Mouse (Mus musculus) skeletal muscle tissue, adult 2 months (tissue): ENCODE results near the gene Igf1.

Experiments
- DNase-seq: peaks from one replicate; pipeline ENCODE4 v3.0.0-alpha.2; 2012; ENCODE audit warnings: low read depth, low spot score

Gene Igf1

DNA sequence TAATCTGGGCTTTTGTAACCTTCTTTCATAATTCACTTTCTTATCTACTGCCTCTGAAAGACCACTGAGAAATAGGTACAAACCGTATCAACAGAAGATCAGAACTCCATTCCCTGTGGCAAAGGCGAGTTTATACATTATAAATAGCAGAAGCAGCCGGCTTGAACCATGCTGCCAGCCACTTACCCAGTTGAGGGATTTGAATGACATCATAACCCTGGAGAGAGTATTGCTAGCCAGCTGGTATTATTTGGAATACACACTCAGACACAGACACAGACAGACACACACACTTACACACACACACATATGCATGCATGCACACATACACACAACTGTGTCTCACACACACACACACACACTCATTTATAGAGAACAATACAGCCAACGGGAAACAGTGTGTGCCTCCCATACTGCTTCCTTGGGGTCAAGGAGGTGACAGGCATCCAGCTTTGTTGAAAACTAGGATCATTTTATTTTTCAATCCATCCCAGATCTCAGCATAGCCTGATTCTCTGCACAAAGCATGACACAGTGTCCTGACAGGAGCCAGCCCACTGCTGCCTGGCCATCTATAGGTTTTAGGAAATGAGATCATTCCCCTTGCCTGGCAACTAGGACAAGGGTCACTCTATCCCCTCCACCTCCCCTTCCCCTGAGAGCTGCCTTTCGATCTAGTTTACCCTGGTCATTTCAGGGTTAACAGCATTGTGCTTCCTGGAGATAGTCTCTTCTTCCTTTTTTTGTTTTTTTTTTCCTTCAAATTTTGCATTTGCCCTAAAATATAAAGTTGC lies at the start of gene Igf1:
TSS of gene Igf1 (plus strand) at position 253 of the 794 bp plus-strand sequence.
- no peak for DNase-seq

DNA sequence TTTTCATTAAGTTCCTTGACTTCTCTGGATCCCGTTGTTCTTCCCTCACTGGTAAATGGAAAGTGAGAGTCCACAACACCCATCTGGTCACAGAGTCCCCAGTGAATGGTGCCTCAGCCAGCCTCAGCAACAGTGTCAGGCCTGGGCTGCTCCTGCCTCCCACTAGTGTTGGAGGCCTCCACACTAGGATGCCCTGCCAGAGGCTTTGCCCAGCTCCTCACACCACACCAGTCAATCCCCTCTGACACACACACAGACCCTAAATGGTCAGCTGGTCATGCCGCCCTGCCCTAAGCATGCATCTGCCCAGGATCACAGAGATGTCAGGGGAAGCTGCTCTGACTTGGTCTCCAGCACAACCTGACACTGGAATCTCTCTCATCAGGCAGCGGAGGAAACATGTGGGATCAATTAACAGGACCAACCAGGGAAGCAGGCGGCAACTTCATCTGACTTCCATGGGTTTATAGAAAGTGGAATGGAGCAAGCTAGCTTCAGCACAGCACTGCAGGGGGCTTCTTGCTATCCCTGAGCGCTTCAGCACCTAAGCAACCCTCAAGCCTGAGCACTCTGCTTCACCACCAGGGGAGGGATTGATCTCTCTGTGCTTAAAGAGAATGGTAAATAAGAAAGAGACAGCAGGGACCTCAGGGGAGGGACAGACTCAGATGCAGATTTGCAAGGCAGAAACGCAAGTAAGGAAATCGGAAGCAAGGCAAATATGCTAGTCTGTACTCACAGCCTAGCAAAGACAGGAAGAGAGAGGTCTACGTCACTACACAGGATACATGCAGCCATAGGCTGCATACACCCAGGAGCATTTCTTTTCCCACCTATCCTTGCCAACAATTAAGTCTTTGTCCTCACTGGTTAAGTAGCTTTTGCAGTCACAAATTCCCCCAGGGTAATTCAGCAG lies 45.6 kb upstream of the Igf1 start:
- no peak for DNase-seq

DNA sequence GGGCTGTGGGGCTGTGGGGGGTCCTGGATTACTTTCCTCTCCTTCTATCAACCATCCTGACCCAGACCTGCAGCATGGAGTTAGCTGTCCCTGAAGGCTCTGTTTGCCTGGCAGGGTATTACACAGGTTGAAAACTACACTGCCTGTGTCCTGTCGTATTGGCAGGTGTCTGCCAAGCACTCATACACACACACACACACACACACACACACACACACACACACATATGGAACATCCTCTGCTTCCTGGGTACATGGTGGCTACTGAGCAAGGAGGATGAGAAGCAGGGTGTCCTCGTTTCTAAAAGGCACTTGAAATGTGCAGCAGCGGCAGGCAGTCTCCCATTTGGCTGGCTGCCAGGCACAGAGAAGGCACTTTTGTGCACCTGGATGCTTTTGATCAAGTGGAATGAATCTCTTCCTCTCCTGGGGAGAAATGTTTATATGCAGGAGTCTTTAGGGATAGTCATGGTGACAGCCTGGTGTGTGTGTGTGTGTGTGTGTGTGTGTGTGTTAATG lies 44.9 kb upstream of the Igf1 start:
- DNase-seq: no peak

DNA sequence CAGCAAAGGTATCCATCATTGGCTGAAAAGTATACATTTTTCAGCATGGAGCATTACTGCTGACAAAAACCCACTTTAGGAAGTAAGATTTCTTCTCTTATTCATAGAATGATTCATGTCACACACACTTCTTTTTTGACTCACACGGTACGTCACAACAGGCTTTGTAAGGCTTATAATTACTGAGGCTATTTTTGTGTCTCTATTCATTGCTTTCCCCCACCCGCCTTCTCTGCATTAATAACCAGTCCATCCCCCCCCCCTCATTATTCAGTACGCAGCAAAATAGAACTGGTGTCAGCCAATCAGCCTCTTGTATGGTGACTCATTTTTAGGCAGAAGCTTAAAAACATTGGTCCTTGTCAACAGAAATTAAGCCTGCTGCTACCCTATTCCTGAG lies 41.2 kb upstream of the Igf1 start:
- no peak for DNase-seq

DNA sequence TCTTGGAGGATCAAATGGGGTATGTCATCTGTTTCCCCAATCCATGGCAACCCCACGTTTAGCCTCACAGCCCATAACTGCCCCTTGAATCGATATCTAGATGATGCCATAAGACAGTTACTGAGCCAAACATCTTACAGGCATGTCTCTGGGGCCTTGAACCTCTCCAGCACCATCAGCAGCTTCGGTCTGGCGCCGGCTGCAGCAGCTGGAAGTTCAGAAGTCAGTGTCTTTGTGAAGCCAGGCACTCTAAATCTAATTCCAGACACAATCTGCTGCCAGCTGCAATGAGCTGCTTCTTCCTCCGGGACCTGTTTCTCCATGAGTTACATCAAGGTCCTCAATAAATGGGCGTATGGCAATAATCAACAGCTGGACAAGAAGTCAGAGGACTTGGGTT lies 40.3 kb upstream of the Igf1 start:
- peak; percentile 78 for DNase-seq

DNA sequence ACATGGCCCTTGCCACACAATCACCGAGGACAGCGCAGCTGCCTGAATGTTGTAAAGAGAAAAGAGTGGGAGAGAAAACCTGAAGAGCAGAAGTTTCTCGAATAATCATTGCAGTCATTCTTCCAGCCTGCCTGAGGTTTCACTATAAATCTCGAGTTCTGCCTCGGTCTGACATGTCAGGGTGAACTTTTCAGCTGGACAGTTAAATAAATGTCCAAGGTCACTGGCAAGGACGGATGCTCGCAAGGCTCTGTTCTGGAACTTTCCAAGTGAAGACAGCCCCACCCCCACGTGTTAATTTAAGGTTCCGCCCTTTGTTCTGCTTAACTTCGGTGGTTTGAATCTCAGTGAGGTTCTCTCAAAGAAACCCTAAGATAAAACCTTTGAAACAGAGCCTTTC lies 36.2 kb upstream of the Igf1 start:
- no peak for DNase-seq

DNA sequence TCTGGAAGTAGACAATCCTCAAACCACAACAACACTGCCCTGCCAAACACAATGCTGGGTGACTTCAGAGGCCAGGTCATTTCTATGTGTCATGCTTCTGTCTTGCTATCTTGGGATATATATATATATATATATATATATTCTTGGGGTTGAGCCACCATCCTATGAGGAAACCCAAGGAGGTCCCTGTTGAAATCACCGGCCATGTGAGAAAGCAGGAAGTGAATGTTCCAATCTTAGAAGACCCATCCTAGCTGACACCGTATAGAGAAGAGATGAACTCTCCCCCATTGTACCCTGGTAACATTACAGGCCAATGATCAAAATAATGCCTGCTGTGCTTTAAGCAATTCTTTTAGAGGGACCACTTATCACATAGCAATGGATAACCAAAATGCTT lies 28.1 kb upstream of the Igf1 start:
- no peak for DNase-seq

DNA sequence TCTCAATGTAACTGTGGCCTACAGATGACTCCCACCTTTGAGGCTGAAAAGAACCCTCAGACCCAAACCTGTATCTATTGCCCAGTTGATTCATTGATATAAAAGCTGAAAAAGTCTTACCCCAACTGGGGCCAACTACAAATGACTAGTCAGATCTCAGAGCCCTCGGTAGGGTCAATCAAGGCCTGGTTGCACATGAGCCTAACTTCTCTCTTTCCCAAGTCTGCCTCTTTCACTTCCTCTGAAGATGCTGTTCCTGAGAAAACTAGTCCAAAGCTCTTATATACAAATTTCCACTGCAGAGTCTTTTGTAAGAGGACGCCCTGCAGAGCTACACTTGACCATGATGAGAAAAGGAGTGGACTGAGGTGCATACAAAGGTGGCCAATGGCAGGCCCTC lies 27.4 kb upstream of the Igf1 start:
- no peak for DNase-seq

DNA sequence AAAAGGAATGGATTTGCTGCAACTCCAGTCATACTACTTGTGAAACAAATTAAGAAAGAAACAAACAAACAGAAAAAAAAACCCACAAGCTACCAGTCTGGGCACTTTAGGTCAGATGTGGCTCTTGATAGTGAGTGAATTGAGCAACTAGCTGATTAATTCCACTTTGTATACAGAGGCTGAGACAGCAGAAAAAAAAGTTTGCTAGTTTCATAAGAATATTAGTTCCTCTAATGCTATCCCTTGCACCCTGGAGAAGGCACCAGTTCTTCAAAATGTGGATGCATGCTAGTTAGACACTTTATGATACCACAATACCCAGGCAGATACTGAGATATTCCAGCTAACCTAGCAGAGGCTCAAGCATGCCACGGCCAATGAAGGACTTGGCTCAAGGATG lies 26.0 kb upstream of the Igf1 start:
- DNase-seq: no peak

DNA sequence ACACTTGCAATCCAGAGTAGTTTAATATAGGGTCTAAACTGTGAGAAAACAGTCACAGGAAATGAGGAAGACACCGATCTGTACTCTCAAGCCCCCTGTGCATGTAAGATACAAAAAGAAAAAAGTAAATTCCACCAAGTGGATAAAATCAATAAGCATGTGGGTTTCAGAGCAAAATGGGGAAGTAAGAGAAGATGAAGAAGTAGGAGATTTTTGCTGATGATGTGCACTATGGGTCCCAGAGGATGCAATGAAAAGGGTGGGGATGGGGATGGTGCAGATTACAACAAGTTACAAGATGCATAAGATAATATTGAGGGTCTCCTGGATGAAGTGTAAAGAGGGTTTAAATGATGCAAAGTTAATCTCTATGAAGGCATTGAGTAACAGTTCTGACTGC lies 18.6 kb upstream of the Igf1 start:
- DNase-seq: no peak

DNA sequence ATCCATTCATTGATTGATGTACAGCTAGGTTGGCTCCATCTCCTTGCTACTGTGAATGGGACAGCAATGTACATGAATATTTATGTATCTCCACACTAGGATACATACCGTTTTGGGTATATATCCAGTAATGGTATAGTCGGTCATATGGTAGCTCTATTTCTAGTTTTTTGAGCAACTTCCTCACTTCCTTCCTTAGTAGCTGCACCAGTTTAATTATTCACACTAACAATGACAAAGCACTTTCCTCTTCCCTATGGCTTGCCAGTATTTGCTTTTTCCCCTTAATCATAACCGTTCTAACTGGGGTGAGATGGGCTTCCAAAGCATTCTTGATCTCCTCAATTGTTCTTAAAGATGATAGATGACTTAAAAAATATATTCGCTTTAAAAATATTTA lies 15.6 kb upstream of the Igf1 start:
- DNase-seq: no peak

DNA sequence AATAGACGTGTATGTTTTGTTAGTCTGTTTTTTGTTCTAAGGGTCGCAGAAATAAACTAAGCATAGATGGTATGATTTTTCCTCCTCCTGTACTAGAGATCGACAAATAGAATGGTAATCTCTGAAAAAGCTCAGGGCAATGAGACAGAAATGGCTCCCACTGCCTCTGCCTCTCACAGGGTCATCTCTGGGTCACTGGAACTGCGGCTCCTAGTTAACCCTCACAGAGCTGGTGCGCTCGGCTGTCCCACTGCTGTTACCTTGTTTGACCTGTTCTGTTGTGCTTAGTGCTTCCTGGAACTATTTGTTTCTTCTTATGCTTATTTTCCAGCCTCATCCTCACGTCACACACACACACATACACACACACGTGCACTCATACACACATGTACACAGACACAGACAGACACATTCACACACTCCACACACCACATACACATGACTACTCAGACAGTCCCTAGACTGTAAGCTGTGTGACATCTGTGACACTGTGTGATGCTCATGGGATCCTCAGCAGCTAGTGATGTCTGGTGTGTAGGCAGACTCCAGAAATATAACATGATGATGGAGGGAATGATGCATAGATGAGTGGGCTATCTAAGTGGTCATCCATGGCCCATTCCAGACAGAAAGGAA lies 13.0 kb upstream of the Igf1 start:
- no peak for DNase-seq

DNA sequence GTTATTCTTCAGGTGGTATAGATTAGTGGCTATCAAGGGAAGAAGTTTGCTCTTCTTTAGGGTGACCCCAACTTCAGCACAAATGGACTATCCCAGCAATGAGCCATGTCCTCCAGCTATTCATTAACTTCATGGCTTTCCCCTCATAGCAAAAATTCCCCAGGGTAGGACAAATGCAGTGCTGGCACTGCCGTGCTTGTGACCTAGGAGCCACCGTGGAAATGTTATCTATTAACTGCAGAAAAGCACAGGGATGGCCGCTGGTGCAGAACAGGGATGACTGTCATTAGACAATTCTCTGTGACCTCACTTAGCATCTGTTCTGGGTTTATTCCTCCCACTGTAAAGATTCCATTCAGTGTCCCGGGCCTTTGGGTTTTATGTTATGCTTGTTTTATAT lies 10.2 kb upstream of the Igf1 start:
- DNase-seq: no peak

DNA sequence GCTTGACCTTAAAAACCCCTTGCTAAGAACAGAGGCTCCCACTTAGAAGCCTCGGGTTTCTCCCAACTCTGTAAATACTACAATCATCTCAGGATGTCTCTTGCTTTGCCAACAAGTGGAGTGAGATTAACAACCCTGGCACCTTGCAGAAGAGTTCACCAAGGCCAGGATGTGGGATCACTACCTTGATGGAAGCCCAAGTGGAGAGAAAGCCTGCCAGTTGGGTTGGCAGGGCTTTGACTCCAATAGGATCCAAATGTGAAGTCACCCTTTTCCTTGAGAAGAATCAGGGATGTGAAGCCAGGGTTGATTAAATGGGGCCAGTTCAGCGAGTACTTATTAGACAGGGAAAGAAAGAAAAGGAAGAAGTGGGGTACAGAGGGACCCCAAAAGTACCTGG lies 9.6 kb upstream of the Igf1 start:
- peak; percentile 52 for DNase-seq

DNA sequence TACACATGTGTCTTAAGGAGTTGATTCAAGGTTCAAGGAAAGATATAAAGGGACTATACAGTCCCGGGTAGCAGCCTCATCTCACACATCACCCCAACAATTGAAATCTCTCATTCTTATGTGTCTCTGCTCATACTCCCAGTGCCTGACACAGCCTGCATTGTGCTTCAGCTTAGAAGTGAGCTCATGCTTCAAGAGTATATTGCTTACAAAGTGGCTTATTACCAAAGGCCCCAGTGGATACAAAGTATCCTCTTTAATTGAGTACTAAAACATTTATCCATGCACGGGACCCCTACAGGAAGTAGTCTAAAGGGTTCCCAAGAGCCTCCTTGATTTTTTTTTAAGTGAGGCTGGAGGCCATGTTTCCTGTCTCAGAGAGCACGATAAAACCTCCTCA lies 6.6 kb upstream of the Igf1 start:
- no peak for DNase-seq

DNA sequence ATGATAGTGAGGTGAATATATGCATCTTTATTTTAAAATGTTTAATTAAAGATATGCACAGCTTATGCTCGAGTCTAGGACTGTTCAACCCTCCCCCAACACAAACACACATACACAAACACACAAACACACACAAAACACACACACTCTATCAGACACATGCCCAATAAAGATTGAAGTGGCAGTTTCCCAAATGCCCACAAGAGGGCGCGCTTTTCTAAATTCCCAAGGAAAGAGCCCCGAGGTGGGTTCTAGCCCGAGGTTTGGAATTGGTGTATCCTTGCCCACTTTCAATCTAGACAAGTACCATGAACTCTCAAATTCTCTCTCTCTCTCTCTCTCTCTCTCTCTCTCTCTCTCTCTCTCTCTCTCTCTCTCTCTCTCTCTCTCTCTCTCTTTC lies 3.7 kb upstream of the Igf1 start:
- DNase-seq: no peak

DNA sequence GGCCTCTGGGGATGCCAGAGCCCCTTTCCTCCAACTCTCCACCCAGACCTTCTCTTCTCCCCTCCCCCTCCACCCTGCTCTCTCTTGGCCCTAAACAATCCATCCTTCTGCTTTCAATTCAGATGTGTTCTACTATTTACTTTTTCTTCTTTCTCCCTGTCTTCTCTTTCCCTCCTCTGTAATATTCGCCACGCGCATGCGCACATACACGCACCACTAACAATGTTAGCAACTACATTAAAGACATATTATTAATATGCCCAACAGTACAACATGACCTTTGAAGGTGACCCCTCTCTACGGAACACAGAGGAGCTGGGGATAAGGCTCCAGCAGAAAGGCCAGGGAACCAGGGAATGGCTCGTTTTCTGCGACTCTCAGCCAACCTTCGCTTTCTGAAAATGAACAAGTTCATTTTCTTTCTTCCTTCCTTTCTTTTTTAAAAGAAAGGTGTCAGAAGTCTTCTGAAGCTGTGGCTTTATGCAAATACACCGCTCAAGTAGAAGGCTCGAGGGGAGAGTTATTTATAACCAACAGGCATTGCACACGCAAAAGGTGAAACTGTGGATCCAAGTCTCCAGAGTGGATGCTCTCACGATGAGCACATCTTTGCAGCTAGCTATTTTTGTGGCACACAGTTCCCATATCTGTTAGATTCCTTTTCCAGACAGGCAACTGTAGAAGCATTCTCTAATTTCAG lies 2.5 kb upstream of the Igf1 start:
- no peak for DNase-seq

DNA sequence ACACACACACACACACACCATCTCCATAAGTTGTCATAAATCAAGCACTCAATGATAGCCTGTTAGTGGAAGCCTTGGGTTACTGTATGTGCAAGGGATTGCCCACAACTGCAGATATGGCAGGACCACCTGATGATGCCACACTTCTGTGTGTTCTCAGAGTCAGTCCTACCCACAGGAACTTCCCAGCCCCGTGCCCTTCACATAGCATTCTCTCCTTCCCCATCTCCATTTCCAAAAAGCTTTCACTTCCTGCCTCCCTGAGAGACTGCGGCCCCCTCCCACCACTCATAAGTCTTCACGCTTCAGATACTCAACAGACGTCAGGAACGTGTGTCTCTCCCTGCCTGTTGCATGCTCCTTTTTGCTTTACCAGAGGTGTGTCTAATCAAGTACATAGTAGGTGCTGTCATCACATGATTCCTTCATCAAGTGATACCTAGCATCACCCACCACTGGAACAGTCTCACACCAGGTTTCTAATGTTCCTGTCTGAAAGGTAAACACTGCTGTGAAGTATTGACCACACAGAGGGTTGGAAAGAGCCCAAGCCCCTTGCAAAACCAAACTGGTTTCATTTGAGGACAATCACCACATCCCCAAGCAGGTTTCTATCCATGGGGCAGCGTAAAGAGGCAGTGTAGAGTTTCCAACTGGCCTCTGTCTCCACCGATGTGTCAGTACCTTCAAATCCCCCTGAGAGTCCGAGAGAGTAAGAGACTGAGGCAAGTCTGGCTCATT lies 680 bp upstream of the Igf1 start:
- no peak for DNase-seq

DNA sequence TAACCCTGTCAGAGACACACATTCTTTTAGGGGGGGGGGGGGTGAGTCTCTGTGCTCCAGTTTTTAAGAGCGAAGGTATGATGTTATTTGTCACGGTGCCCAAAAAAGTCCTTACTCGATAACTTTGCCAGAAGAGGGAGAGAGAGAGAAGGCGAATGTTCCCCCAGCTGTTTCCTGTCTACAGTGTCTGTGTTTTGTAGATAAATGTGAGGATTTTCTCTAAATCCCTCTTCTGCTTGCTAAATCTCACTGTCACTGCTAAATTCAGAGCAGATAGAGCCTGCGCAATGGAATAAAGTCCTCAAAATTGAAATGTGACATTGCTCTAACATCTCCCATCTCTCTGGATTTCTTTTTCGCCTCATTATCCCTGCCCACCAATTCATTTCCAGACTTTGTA lies 874 bp downstream of the Igf1 start:
- DNase-seq: peak; percentile 75

DNA sequence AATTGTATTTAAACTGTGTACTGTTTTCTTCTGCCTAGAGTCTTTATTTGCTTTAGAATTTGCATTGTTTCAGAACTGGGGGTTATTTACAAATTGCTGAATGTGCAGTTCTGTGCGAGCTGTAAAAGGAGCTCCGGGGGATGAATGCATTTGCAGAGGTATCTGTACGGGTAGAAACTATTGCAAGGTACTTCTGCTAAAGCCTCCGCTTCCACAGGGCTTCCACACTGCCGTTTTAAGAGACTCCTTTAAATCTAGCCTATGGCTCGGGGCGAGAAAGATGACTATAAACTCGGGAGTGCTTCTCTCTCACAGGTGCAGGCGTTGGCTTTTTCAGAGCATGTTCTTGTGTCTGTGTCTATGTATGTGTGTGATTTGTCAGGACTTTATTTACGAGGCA lies 1.4 kb downstream of the Igf1 start:
- DNase-seq: no peak
